Mouse (Mus musculus): ENCODE results near the gene Gm21969. TPM values are rescaled to one million over a fixed set of nuclear protein-coding genes. Genes with fewer than 3 reads are reported as not detected.

The Gm21969 gene
- not detected in 2 replicates for polyA plus RNA-seq (2015; fragmentation: Nextera tagmentation; extraction: Ambion mirVana)

GRCm38 (mm10) chr4:139602357-139603244 lies at the start of gene Gm21969:
Gene Gm21969, plus strand, starts transcription at chr4:139603186.
- Histone ChIP-seq H3K4me3 (replicated peaks; ENCODE audit: low read length) (no peak within 1 kb of the TSS), H3K4me1 (ENCODE audit: control insufficient read depth, insufficient read depth, low read length) (peaks cover 43% of the 10 kb centered on the region), H3K27me3 (ENCODE audit: control insufficient read depth, insufficient read depth, low read length) (no peaks in the 10 kb centered on the region), H3K9me3 (replicated peaks; ENCODE audit: control insufficient read depth, low read length) (no peaks in the 10 kb centered on the region), H3K36me3 (ENCODE audit: control insufficient read depth, insufficient read depth, low read length) (no peaks in the 10 kb centered on the region), H3K4me2 (ENCODE audit: low read depth, low read length) (peak within 1 kb of the TSS; percentile 30; the same call in 1 of the 2 replicates), H3K27ac (ENCODE audit: low read length) (peak within 1 kb of the TSS; percentile 85), H3K9ac (ENCODE audit: low read length) (peak within 1 kb of the TSS; percentile 49; the same call in 1 of the 2 replicates)
- ATAC-seq (ENCODE audit: insufficient read depth, low FRiP score): no peak
- WGBS: 50% methylated on average over 14 of the region's 14 CpGs

GRCm38 (mm10) chr4:139555235-139555634 lies 47.8 kb upstream of the Gm21969 start:
- Histone ChIP-seq H3K4me2 (ENCODE audit: low read depth, low read length) (no peak overlapping the region), H3K27ac (ENCODE audit: low read length) (no peak overlapping the region), H3K9ac (ENCODE audit: low read length) (no peak overlapping the region), H3K27me3 (ENCODE audit: control insufficient read depth, insufficient read depth, low read length) (no peaks in the 10 kb centered on the region), H3K9me3 (replicated peaks; ENCODE audit: control insufficient read depth, low read length) (0 out of 2 replicates have a peak, but pooled peaks cover 4% of the 10 kb centered on the region), H3K4me3 (replicated peaks; ENCODE audit: low read length) (no peak overlapping the region), H3K36me3 (ENCODE audit: control insufficient read depth, insufficient read depth, low read length) (no peaks in the 10 kb centered on the region), H3K4me1 (ENCODE audit: control insufficient read depth, insufficient read depth, low read length) (no peaks in the 10 kb centered on the region)
- 77% methylated on average over 11 of the region's 11 CpGs for WGBS
- no peak for ATAC-seq (ENCODE audit: insufficient read depth, low FRiP score)

GRCm38 (mm10) chr4:139555951-139556350 lies 47.0 kb upstream of the Gm21969 start:
- no peaks in the 10 kb centered on the region for H3K27me3 ChIP-seq (ENCODE audit: control insufficient read depth, insufficient read depth, low read length)
- H3K4me2 ChIP-seq (ENCODE audit: low read depth, low read length): peak overlapping the region; percentile 20; the same call in 1 of the 2 replicates

GRCm38 (mm10) chr4:139568361-139568760 lies 34.6 kb upstream of the Gm21969 start:
- no peak for ATAC-seq (ENCODE audit: insufficient read depth, low FRiP score)
- no peaks in the 10 kb centered on the region for H3K27me3 ChIP-seq (ENCODE audit: control insufficient read depth, insufficient read depth, low read length)
- no peak overlapping the region for H3K4me3 ChIP-seq (replicated peaks; ENCODE audit: low read length)
- H3K4me2 ChIP-seq (ENCODE audit: low read depth, low read length): no peak overlapping the region
- 79% methylated on average over 15 of the region's 15 CpGs for WGBS
- H3K27ac ChIP-seq (ENCODE audit: low read length): no peak overlapping the region
- no peaks in the 10 kb centered on the region for H3K36me3 ChIP-seq (ENCODE audit: control insufficient read depth, insufficient read depth, low read length)
- H3K4me1 ChIP-seq (ENCODE audit: control insufficient read depth, insufficient read depth, low read length): no peaks in the 10 kb centered on the region
- no peak overlapping the region for H3K9ac ChIP-seq (ENCODE audit: low read length)
- no peaks in the 10 kb centered on the region for H3K9me3 ChIP-seq (replicated peaks; ENCODE audit: control insufficient read depth, low read length)

More at GRCm38 (mm10) chr4:139555951-139556350, 47.0 kb upstream of the Gm21969 start:
- no peak overlapping the region for H3K27ac ChIP-seq (ENCODE audit: low read length)
- H3K9me3 ChIP-seq (replicated peaks; ENCODE audit: control insufficient read depth, low read length): 0 out of 2 replicates have a peak, but pooled peaks cover 4% of the 10 kb centered on the region
- ATAC-seq (ENCODE audit: insufficient read depth, low FRiP score): no peak; the same call in 1 of the 2 replicates
- H3K4me3 ChIP-seq (replicated peaks; ENCODE audit: low read length): no peak overlapping the region
- H3K36me3 ChIP-seq (ENCODE audit: control insufficient read depth, insufficient read depth, low read length): no peaks in the 10 kb centered on the region
- WGBS: 56% methylated on average over 19 of the region's 19 CpGs
- no peaks in the 10 kb centered on the region for H3K4me1 ChIP-seq (ENCODE audit: control insufficient read depth, insufficient read depth, low read length)
- H3K9ac ChIP-seq (ENCODE audit: low read length): no peak overlapping the region

DNA sequence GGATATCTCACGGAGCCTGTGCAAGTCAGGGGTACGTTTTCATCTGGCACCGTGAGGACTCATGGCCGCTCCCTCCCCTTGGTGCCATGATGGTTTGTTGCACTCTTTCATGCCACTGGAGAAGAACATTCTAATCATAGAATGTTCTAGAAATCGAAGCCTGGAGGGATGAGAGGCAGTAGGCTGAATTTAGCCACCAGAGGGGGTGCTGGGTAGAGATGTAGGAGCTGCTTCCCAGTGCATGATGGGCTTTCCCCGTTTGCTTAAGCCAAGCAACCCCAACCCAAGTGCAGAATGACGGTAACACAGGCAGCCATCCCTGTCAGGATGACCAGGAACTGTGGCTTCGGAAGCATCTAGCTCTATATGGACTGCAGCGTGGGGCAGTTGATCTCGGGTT lies 32.2 kb upstream of the Gm21969 start:
- Histone ChIP-seq H3K4me1 (ENCODE audit: control insufficient read depth, insufficient read depth, low read length) (peaks cover 8% of the 10 kb centered on the region), H3K27me3 (ENCODE audit: control insufficient read depth, insufficient read depth, low read length) (no peaks in the 10 kb centered on the region), H3K27ac (ENCODE audit: low read length) (no peak overlapping the region), H3K4me2 (ENCODE audit: low read depth, low read length) (no peak overlapping the region), H3K9me3 (replicated peaks; ENCODE audit: control insufficient read depth, low read length) (no peaks in the 10 kb centered on the region), H3K9ac (ENCODE audit: low read length) (no peak overlapping the region), H3K4me3 (replicated peaks; ENCODE audit: low read length) (no peak overlapping the region), H3K36me3 (ENCODE audit: control insufficient read depth, insufficient read depth, low read length) (no peaks in the 10 kb centered on the region)
- 72% methylated on average over 10 of the region's 10 CpGs for WGBS
- ATAC-seq (ENCODE audit: insufficient read depth, low FRiP score): no peak

- no peak overlapping the region for H3K9ac ChIP-seq (ENCODE audit: low read length)
- no peak for ATAC-seq (ENCODE audit: insufficient read depth, low FRiP score)
- H3K4me2 ChIP-seq (ENCODE audit: low read depth, low read length): no peak overlapping the region
- H3K27me3 ChIP-seq (ENCODE audit: control insufficient read depth, insufficient read depth, low read length): no peaks in the 10 kb centered on the region
- H3K4me3 ChIP-seq (replicated peaks; ENCODE audit: low read length): no peak overlapping the region
- H3K4me1 ChIP-seq (ENCODE audit: control insufficient read depth, insufficient read depth, low read length): peaks cover 28% of the 10 kb centered on the region
- no peaks in the 10 kb centered on the region for H3K36me3 ChIP-seq (ENCODE audit: control insufficient read depth, insufficient read depth, low read length)
- no peak overlapping the region for H3K27ac ChIP-seq (ENCODE audit: low read length)
- no peaks in the 10 kb centered on the region for H3K9me3 ChIP-seq (replicated peaks; ENCODE audit: control insufficient read depth, low read length)
- WGBS: 87% methylated on average over 12 of the region's 12 CpGs
These were observed 30.0 kb upstream of the Gm21969 start for GRCm38 (mm10) chr4:139572928-139573512.

DNA sequence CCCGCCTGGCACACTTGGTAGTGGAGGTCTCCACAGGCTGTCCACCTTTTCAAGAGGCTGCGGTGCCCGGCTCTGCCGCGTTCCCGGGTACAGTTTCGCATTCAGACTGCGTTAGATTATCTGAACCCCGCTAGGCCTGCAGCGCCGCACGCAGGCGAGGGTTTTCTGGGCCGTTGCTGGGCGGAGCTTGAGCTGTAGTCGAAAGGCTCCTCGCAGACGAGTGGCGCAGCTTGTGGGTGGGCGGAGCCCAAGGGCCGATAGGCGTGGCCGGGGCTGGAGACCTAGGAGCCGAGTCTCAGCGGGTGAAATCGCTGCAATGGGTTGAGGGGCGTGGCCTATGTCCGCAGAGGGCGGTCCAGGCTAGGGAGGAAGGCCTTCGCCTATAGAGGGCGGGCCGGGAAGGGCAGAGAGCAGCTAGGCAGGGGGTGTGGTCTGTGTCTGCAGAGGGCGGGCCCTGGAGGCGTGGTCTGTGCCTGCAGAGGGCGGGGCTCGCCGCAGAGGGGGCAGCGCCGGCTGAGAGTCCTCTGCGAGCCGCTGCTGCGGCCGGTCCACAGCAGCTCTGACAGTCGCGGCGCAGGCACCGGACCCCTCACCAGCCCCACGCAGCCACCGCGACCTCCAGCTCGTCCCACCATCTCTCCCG lies 28.7 kb upstream of the Gm21969 start:
- no peaks in the 10 kb centered on the region for H3K27me3 ChIP-seq (ENCODE audit: control insufficient read depth, insufficient read depth, low read length)
- H3K4me2 ChIP-seq (ENCODE audit: low read depth, low read length): peak overlapping the region; percentile 87
- H3K27ac ChIP-seq (ENCODE audit: low read length): peak overlapping the region; percentile 86
- peak overlapping the region; percentile 95 for H3K9ac ChIP-seq (ENCODE audit: low read length)
- H3K4me1 ChIP-seq (ENCODE audit: control insufficient read depth, insufficient read depth, low read length): peaks cover 39% of the 10 kb centered on the region
- no peaks in the 10 kb centered on the region for H3K9me3 ChIP-seq (replicated peaks; ENCODE audit: control insufficient read depth, low read length)
- ATAC-seq (ENCODE audit: insufficient read depth, low FRiP score): peak; percentile 98
- H3K4me3 ChIP-seq (replicated peaks; ENCODE audit: low read length): peak overlapping the region; percentile 84
- no peaks in the 10 kb centered on the region for H3K36me3 ChIP-seq (ENCODE audit: control insufficient read depth, insufficient read depth, low read length)
- WGBS: under 1% methylated on average over 52 of the region's 52 CpGs

DNA sequence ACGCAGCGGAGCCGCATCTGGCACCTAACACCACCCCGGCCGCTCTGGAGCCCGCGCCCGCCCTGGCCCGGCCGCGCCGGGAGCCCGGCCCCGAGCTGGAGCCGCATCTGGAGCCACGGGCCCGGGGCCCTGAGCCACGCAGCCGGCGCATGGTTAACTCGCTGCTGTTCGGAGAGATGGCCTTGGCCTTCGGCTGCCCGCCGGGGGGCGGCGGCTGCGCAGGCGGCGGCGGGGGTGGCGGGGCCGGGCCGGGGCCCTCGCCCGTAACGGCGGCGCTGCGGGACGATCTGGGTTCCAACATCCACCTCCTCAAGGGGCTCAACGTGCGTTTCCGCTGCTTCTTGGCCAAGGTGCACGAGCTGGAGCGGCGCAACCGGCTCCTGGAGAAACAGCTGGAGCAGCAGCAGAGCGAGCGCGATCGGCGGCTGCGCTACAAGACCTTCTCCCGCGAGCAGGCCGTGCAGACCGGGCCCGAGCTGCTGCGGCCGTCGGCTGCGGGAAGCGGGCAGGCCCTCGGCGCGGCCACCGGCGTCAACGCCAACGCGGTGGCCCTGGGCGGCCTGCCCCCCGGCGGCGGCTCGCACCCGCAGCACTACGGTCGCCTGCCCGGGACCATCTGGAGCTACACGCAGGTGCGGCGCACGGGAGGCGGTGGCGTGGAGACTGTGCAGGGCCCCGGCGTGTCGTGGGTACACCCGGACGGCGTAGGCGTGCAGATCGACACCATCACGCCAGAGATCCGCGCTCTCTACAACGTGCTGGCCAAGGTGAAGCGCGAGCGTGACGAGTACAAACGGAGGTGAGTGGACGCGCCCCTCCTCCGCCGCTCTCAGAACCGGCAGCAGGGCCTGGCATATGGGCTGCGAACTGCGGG lies 27.9 kb upstream of the Gm21969 start:
- H3K4me1 ChIP-seq (ENCODE audit: control insufficient read depth, insufficient read depth, low read length): peaks cover 45% of the 10 kb centered on the region
- peak overlapping the region; percentile 86 for H3K27ac ChIP-seq (ENCODE audit: low read length)
- under 1% methylated on average over 106 of the region's 111 CpGs for WGBS
- peak overlapping the region; percentile 87 for H3K4me2 ChIP-seq (ENCODE audit: low read depth, low read length)
- no peaks in the 10 kb centered on the region for H3K27me3 ChIP-seq (ENCODE audit: control insufficient read depth, insufficient read depth, low read length)
- H3K4me3 ChIP-seq (replicated peaks; ENCODE audit: low read length): peak overlapping the region; percentile 84
- no peaks in the 10 kb centered on the region for H3K36me3 ChIP-seq (ENCODE audit: control insufficient read depth, insufficient read depth, low read length)
- H3K9ac ChIP-seq (ENCODE audit: low read length): peak overlapping the region; percentile 95
- H3K9me3 ChIP-seq (replicated peaks; ENCODE audit: control insufficient read depth, low read length): no peaks in the 10 kb centered on the region
- ATAC-seq (ENCODE audit: insufficient read depth, low FRiP score): peak; percentile 48
